Mouse (Mus musculus) midbrain, embryonic 13.5 days (tissue): Measurements from ENCODE around the gene Slc29a2. TPM values are rescaled to one million over a fixed set of nuclear protein-coding genes. Genes with fewer than 3 reads are reported as not detected.

Experiments
- ATAC-seq: fragments of 200-750 bp; cut with Nextera tagmentation; 2 replicates; pipeline ENCODE4 v1.8.0; 2017; ENCODE audit warnings: mild to moderate bottlenecking, moderate TSS enrichment, moderate library complexity
- H3K27ac ChIP-seq: fragments of 300-500 bp; sonication (generic); 2 replicates; pipeline ENCODE4 v1.5.1; 2015; ENCODE audit warnings: inconsistent platforms, mild to moderate bottlenecking, moderate library complexity
- H3K27me3 ChIP-seq: fragments of 300-500 bp; sonication (generic); 2 replicates; pipeline ENCODE4 v1.6.1; 2015; ENCODE audit warnings: mild to moderate bottlenecking, inconsistent platforms
- H3K36me3 ChIP-seq: fragments of 300-500 bp; sonication (generic); 2 replicates; pipeline ENCODE4 v1.6.1; 2015; ENCODE audit warnings: mild to moderate bottlenecking, inconsistent platforms
- H3K4me1 ChIP-seq: fragments of 300-500 bp; sonication (generic); replicated peaks from 2 replicates; pipeline ENCODE4 v1.6.1; 2015; ENCODE audit warnings: inconsistent platforms
- H3K4me2 ChIP-seq: fragments of 300-500 bp; sonication (generic); replicated peaks from 2 replicates; pipeline ENCODE4 v1.6.1; 2015; ENCODE audit warnings: moderate library complexity, mild to moderate bottlenecking, inconsistent platforms
- H3K4me3 ChIP-seq: fragments of 300-500 bp; sonication (generic); replicated peaks from 2 replicates; pipeline ENCODE4 v1.5.1; 2015; ENCODE audit warnings: mild to moderate bottlenecking, inconsistent platforms
- H3K9ac ChIP-seq: fragments of 300-500 bp; sonication (generic); replicated peaks from 2 replicates; pipeline ENCODE4 v1.6.1; 2015; ENCODE audit warnings: mild to moderate bottlenecking, inconsistent platforms
- H3K9me3 ChIP-seq: fragments of 300-500 bp; sonication (generic); 2 replicates; pipeline ENCODE4 v1.6.1; 2016; ENCODE audit warnings: mild to moderate bottlenecking, inconsistent platforms
- WGBS: fragments of 180-500 bp; shearing (Covaris S2); methylation state at CpG from one replicate; pipeline ENCODE4 v1.1.7; 2015; 5-methylcytosine and 5-hydroxymethylcytosine counted together
- polyA plus RNA-seq: library from polyadenylated mRNA; unstranded; fragments of >200 nt; fragmentation: Nextera tagmentation; extraction: Ambion mirVana; gene quantifications from 2 replicates; pipeline ENCODE4 v1.2.1, GENCODE M21; 2015

The Slc29a2 gene
- polyA plus RNA-seq = 7.8 TPM in 2 replicates

DNA sequence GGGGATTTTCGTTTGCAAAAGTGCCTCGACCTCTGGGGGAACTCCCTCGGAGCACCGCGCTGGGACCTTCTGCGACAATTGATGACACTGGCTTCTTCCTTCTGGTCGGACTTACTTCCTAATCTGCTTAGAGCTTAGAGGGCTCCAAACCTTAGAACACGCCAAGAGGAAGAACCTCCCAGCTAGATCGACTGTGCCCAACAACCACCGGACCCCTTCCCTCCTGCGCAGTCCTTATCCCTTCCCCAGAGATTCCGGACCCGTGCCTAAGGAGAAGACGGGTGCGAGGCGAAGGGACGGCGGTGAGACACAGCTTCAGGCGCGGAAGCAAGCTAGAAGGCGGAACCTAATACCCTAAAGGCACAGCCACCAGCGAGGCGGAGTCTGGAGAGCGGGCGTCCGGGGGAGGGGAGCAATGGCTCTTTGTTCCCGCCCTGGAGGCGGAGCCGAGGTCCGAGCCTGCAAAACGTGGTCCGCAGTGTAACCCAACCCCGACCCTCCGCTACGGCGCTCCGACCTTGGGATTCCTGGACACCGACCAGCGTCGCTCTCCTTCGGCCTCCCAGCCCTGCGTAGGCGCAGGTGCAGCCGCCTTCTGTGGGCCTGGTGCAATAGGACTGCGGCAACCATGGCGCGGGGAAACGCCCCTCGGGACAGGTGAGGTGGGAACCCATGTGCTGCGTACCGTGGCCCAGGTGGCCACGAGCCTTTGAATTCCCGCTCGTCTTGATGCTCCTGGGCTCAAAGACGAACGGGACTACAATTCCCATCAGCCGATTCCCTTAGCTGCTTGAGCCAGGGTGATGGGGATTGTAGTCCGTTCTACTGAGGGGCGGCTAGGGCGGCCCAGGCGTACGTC, at the start of gene Slc29a2:
Gene Slc29a2 (plus strand): TSS at position 240 of the 859 bp plus-strand sequence.
- Histone ChIP-seq H3K9ac (peak within 1 kb of the TSS; percentile 79), H3K36me3 (peaks cover 23% of the 10 kb centered on the region), H3K27ac (peak within 1 kb of the TSS; percentile 90), H3K27me3 (no peaks in the 10 kb centered on the region), H3K4me2 (peak within 1 kb of the TSS; percentile 87), H3K4me1 (peaks cover 11% of the 10 kb centered on the region), H3K4me3 (peak within 1 kb of the TSS; percentile 66), H3K9me3 (no peaks in the 10 kb centered on the region)
- peak; percentile 95 for ATAC-seq
- WGBS = under 1% methylated on average over 62 of the region's 62 CpGs

DNA sequence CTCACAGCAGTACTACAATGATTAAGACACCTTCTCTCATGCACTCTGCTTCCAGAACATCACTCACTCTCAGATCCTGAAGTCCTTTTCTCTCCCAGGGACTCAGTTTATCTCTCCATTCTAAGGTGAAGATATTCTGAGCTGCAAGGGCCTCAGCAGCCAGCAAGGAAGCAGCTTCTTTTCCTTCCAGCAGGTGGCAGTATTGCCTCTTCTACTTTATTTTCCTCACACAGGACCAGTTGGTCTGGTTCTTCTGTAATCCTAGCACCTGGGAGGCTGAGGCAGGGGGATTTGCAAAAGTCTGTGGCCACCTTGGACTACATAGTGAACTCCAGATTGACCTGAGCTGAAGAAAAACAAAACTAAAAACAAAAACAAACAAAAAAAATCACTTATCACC, 41.9 kb upstream of the Slc29a2 start:
- peaks cover 9% of the 10 kb centered on the region for H3K36me3 ChIP-seq
- no peak overlapping the region for H3K27ac ChIP-seq
- H3K4me3 ChIP-seq = no peak overlapping the region
- no peaks in the 10 kb centered on the region for H3K9me3 ChIP-seq
- no peaks in the 10 kb centered on the region for H3K4me1 ChIP-seq
- peaks cover 43% of the 10 kb centered on the region for H3K27me3 ChIP-seq
- H3K9ac ChIP-seq = no peak overlapping the region
- ATAC-seq = 0 out of 2 replicates have a peak, but pooled peaks have one; percentile 48
- no peak overlapping the region for H3K4me2 ChIP-seq

DNA sequence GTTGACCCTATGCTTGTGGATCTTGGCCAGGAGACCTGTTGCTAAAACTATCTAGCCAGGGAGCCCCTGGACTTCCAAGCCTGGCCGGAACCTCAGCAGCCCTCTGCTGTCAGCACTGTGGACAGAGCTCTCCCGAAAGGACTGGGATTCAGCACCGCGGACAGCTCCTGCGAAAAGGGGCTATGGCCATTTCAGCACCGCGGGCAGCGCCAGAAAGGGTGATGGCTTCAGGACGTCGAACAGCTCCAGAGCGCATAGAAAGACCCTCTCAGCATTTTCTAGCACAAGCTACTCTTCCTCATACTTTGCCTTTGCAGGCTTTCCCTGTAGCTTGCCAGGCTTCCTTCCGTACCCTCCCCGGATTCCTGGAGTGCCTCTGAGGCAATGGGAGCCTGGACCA, 34.6 kb upstream of the Slc29a2 start:
- 3% methylated on average over 13 of the region's 13 CpGs for WGBS
- Histone ChIP-seq H3K4me3 (peak overlapping the region; percentile 49), H3K36me3 (peaks cover 12% of the 10 kb centered on the region), H3K9me3 (no peaks in the 10 kb centered on the region), H3K27me3 (peaks cover 99% of the 10 kb centered on the region), H3K4me2 (peak overlapping the region; percentile 70), H3K27ac (no peak overlapping the region), H3K9ac (peak overlapping the region; percentile 71), H3K4me1 (peaks cover 29% of the 10 kb centered on the region)
- no peak for ATAC-seq

DNA sequence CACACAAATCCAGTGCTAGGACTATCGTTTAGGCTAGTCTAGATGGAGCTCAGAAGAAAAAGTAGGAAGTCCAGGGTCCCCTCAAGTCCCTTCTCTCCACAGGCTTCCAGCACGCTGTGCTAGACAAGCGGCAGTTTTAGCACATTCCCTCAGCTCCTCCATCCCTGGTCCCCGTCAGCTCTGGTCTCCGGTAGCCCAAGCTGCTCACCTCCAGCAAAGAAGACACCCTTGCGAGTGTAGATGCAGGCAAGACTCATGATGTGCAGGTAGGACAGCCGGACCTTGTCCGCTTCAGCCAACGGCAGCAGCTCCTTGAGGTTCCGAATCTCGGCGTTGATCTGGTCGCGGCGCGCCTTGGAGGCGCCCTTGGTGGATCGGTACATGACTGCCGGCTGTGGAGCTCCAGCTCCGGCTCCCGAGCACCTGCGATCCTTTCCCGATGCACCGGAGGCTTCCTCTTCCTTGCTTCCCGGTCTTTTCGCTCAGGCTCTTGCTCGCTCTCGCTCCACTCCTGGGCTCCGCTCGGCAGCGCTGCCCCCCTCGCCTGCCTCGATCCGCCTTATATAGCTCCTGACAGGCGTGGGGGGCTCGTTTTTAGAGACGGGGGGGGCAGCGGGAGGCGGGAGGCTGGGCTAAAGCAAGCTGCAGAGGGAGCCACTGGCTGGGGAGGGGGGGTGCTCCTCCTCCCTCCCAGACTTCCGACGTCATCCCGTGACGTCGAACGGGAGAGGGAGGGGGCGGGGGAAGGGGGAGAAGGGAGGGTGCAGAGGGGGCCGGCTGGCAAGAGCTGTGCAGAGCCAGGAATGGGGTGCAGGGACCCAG, 34.0 kb upstream of the Slc29a2 start:
- peak overlapping the region; percentile 49 for H3K4me3 ChIP-seq
- H3K4me2 ChIP-seq = peak overlapping the region; percentile 70
- peaks cover 97% of the 10 kb centered on the region for H3K27me3 ChIP-seq
- H3K27ac ChIP-seq = peak overlapping the region; percentile 61
- ATAC-seq = peak; percentile 84
- H3K4me1 ChIP-seq = peaks cover 34% of the 10 kb centered on the region
- peak overlapping the region; percentile 71 for H3K9ac ChIP-seq
- 16% methylated on average over 47 of the region's 47 CpGs for WGBS
- H3K36me3 ChIP-seq = peaks cover 12% of the 10 kb centered on the region
- H3K9me3 ChIP-seq = no peaks in the 10 kb centered on the region

DNA sequence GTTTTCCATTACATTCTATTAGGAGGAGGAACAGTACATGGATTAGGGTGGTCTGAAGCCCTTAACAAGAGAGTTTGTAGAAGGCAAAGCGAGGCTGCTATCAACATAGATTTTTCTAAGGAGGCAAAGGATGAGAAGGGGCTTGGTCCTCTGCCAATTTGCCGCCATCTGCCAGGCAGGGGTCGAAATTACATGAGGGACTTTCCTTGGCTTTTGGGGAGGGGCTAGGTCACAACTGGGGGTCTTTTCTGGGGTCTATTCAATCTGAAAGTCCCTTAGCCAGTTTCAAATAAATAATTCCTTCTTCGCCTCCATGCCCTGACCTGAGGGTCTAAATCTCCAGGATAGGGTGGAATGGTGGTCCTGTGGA, 33.4 kb upstream of the Slc29a2 start, which contains the start of gene Npas4:
Gene Npas4 (minus strand): TSS at position 61 of the 370 bp plus-strand sequence.
- peaks cover 97% of the 10 kb centered on the region for H3K27me3 ChIP-seq
- peak within 1 kb of the TSS; percentile 70 for H3K4me2 ChIP-seq
- peak within 1 kb of the TSS; percentile 61 for H3K27ac ChIP-seq
- H3K9me3 ChIP-seq = no peaks in the 10 kb centered on the region
- H3K36me3 ChIP-seq = peaks cover 12% of the 10 kb centered on the region
- 19% methylated on average over 4 of the region's 4 CpGs for WGBS
- peak within 1 kb of the TSS; percentile 71 for H3K9ac ChIP-seq
- peaks cover 37% of the 10 kb centered on the region for H3K4me1 ChIP-seq
- ATAC-seq = peak; percentile 31; the same call in 1 of the 2 replicates
- peak within 1 kb of the TSS; percentile 49 for H3K4me3 ChIP-seq

DNA sequence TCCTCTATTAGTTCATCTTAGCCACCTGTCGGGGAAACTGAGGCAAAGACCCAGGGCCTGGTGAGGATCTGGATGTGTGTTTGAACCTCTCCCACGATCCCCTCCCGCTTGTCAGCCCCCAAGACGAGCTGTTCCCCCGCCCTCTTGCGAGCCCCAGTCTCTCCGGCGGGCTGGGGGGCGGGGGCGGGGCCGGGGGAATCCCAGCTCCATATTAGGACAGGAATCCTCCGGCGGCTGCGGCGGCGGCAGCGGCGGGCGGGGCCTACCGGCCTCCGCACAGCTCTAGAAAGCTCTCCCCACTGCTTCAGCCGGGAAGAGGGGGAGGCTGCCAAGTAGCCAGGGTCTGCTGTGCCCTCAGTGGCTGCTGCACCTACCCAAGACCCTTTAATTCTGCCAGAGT, 32.9 kb upstream of the Slc29a2 start:
- H3K27ac ChIP-seq = 0 out of 2 replicates have a peak overlapping the region, but pooled peaks have one; percentile 61
- H3K4me3 ChIP-seq = peak overlapping the region; percentile 49
- WGBS = under 1% methylated on average over 22 of the region's 22 CpGs
- H3K27me3 ChIP-seq = peaks cover 97% of the 10 kb centered on the region
- peaks cover 12% of the 10 kb centered on the region for H3K36me3 ChIP-seq
- H3K9me3 ChIP-seq = no peaks in the 10 kb centered on the region
- ATAC-seq = peak; percentile 38
- H3K4me2 ChIP-seq = peak overlapping the region; percentile 70
- H3K4me1 ChIP-seq = peaks cover 37% of the 10 kb centered on the region
- peak overlapping the region; percentile 42 for H3K9ac ChIP-seq

DNA sequence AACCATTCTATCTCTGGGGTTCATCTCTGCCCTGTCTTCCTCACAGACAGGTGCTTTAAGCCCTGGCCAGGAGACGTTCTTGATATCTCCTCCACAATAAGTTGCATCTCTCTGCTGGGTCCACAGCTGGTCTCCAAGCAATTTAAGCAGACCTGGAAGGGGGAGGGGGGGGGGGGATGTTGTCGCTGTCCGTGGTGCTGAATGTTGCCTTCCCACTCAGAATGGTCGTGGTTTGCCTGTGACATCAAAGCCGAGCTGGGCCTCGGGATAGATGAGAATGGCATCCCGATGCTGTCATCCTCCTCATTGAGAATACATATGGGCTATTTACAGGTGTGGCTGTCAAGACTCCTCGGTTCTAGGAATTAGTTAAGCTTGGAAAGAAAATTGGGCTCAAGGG, 31.3 kb upstream of the Slc29a2 start:
- peaks cover 39% of the 10 kb centered on the region for H3K4me1 ChIP-seq
- H3K4me3 ChIP-seq = no peak overlapping the region
- peaks cover 88% of the 10 kb centered on the region for H3K27me3 ChIP-seq
- H3K9me3 ChIP-seq = no peaks in the 10 kb centered on the region
- no peak overlapping the region for H3K4me2 ChIP-seq
- no peak overlapping the region for H3K9ac ChIP-seq
- no peak overlapping the region for H3K27ac ChIP-seq
- WGBS = 26% methylated on average over 8 of the region's 8 CpGs
- H3K36me3 ChIP-seq = no peaks in the 10 kb centered on the region
- no peak for ATAC-seq

DNA sequence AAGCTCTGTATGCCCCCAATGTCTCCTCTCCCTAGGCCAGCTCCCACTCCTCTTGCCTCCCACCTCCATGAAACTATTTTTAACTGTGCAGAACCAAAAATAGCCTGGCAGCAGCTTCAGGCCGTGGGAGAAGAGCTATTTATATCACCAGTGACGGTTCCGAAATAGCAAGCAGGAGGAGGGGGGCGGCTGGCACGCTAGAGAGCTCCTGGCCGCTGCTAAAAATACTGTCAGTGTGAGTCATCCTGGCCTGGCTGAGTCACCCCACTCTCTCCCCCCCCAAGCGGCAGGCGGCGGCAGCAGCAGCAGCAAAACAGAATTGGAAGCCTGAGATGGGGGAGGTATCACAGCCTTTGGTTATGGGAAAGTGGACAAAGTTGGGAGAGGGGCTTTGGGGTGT, 30.8 kb upstream of the Slc29a2 start:
- Histone ChIP-seq H3K27me3 (peaks cover 85% of the 10 kb centered on the region), H3K27ac (no peak overlapping the region), H3K36me3 (no peaks in the 10 kb centered on the region), H3K4me1 (peaks cover 43% of the 10 kb centered on the region), H3K9me3 (no peaks in the 10 kb centered on the region), H3K4me3 (no peak overlapping the region), H3K9ac (no peak overlapping the region), H3K4me2 (no peak overlapping the region)
- no peak for ATAC-seq
- 6% methylated on average over 9 of the region's 9 CpGs for WGBS

DNA sequence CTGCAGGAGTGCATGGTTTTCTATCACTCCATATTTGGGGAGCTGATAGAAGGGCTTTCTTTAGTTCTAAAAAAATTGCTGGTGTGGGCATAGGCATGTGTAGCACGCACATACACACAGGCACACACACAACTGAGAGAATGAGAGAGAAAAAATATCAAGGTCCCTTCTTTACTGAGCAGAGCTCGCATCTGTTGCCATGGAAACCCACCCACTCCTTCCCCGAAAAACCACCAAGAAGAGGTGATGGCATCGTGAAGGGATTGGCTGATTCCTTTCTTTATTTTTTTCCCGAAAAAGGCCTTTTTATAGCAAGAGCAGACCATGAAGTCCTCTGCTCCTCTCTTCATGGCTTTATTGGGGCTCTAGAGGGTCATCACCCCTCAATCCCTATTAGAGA, 29.6 kb upstream of the Slc29a2 start:
- H3K27me3 ChIP-seq = peaks cover 74% of the 10 kb centered on the region
- H3K4me3 ChIP-seq = no peak overlapping the region
- ATAC-seq = no peak
- peaks cover 43% of the 10 kb centered on the region for H3K4me1 ChIP-seq
- WGBS = 57% methylated on average over 5 of the region's 5 CpGs
- no peak overlapping the region for H3K4me2 ChIP-seq
- H3K9me3 ChIP-seq = no peaks in the 10 kb centered on the region
- no peak overlapping the region for H3K27ac ChIP-seq
- no peaks in the 10 kb centered on the region for H3K36me3 ChIP-seq
- H3K9ac ChIP-seq = no peak overlapping the region

DNA sequence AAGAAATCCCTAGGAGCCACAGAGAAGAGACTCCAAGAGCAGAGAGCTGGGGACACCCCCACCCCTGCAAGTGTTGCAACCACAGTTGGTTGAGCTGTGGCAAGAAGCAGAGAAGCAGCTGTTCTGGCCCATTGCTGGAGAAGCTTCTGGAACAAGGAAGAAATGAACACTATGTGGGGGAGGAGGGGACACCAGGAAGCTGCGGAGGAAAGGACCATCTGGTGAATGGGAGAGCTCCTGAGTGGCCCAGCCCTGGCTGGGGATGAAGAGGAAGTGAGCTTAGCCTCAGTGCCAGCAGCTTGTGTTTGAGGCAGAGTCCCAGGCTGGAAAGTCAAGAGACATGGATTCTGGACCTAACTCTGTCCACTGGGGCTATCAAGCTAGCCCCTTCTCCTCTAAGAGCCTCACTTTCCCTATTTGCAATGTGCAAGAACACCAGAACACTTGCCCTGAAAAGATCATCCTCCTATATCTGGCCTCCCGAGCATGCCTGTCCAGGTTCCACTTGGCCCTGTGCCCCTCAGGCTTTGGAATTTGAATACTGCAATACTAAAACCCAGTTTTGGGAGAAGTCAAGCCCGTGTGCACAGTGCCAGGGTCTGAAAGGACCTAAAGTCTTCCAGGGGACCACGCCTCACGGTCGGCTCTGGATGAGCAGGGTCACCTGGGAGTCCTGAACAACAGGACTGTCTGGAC, 24.1 kb upstream of the Slc29a2 start:
- WGBS = 73% methylated on average over 6 of the region's 6 CpGs
- peaks cover 29% of the 10 kb centered on the region for H3K4me1 ChIP-seq
- no peak overlapping the region for H3K27ac ChIP-seq
- H3K4me2 ChIP-seq = 0 out of 2 replicates have a peak overlapping the region, but pooled peaks have one; percentile 11
- no peak overlapping the region for H3K4me3 ChIP-seq
- H3K9me3 ChIP-seq = no peaks in the 10 kb centered on the region
- H3K36me3 ChIP-seq = no peaks in the 10 kb centered on the region
- H3K9ac ChIP-seq = no peak overlapping the region
- no peak for ATAC-seq
- H3K27me3 ChIP-seq = peaks cover 29% of the 10 kb centered on the region; the same call in 1 of the 2 replicates

DNA sequence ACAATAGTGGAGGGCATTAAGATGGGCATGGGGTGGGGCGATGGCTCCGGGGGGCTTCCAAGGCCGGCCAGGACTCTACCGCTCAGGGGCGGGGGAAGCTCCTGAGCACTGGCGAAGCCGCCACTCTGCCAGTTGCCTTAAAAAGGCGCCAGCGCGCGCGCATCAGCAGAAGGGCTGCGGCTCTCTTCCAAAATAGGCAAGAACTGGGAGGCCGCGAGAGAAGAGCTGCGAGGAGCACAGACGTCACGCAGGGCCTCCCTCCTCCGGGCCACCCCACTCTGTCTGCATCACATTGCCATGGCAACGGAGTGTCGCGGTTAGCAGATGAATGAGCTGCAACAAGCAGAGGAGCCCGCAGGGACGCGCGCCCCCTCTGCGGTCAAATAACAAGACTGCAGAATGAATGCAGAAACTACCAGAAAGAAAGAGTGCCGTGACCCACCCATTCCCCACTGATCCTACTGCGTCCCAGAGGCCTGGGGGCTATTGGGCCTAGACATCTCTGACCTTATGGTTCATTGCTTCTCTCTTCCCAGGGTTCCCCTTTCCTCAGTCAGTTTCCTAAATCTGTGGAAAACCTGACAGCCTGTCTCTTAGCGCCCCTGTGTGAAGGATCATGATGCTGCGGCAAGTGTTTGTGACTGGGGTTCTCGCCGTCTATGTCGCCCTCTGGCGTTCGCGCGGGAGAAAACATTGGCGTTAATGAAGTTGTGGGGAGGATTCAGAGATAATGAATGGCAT, 21.8 kb upstream of the Slc29a2 start:
- H3K4me3 ChIP-seq = peak overlapping the region; percentile 37
- peaks cover 15% of the 10 kb centered on the region; the same call in 1 of the 2 replicates for H3K27me3 ChIP-seq
- peaks cover 26% of the 10 kb centered on the region for H3K4me1 ChIP-seq
- no peaks in the 10 kb centered on the region for H3K36me3 ChIP-seq
- H3K4me2 ChIP-seq = peak overlapping the region; percentile 64
- H3K9ac ChIP-seq = peak overlapping the region; percentile 67
- H3K27ac ChIP-seq = peak overlapping the region; percentile 92
- under 1% methylated on average over 39 of the region's 39 CpGs for WGBS
- peak; percentile 98 for ATAC-seq
- peaks cover 4% of the 10 kb centered on the region; the same call in 1 of the 2 replicates for H3K9me3 ChIP-seq
